Mouse (Mus musculus) CD4-positive helper T cell, adult 2 months (primary cell): ENCODE measurements at regions not wholly inside any gene's neighbourhood (a gene's known extent, or its start where the extent isn't known, plus 50 kb on each side); places are given as distances from the start of the nearest gene placed in this dataset.
A peak's percentile ranks its signal among the peaks of the same experiment; 100 is the strongest.

Experiments
- DNase-seq: peaks from one replicate; pipeline ENCODE4 v3.0.0-alpha.2; 2012; ENCODE audit warnings: low read depth, missing footprints, low spot score

DNA sequence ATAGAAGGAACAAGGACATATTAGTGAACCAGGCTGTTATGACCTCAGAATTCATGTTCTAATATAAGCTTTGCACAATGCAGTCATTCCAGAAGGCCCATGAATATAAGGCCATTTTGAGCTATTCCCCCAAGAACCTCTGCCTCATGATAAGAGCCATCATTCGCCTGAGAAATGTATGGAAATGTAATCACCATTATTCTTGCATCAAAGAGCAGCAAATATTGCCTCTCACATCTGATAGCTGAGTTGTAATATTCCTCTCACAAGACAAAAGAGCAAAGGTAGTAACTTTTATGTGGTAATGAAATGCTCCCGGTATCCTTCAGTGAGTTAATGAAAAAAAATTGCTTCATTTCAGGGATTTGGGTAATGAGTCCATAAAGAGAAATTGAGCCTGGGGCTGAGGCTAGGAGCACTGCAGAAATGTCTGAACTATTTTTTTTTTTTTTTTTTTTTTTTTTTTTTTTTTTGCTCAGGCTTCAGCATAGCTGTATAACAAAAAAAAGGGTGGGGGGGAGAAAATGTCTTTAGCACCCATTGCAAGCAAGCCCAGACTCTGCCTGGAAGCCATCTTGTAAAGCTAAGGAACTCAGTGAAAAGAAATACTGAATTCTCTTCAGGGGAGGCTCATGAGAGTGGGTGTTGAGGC, 210.4 kb upstream of the Atp2b1 start:
- no peak for DNase-seq

DNA sequence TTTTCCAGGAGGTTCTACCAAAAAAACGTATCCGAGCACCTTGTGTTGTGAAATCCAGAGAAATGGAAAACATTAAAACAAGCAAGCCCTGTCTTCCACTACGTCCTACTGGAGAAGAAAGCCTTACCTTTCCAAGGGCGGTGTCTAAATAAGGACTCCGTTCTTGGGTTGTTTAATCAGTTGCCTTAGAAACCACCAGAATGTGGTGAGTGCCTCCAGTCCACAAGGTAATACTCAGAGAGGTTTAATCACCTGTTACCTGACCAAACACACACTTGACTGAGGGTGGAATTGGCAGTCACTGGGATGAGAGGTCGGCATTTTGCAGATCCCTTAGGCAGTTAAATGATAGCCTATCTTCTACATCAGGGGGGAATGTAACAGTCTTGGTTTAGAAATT, 209.6 kb upstream of the Atp2b1 start:
- DNase-seq = no peak

DNA sequence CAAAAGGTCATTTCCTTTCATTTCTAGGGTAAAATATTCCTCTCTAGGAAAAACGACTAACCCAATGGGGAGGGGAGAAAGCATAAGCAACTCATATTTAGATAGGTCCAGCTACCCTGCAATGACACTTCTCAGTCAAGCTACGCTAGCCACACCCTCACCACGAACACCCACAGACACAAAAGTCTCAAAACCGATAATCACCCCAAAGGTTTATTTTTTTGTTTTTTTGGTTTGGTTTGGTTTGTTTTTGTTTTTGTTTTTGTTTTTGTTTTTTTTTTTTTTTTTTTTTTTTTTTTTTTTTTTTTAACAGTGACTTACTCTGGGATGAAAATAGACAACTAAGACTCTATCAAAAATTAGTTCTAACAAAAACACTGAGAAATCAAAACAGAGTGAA, 196.3 kb upstream of the Atp2b1 start:
- no peak for DNase-seq

DNA sequence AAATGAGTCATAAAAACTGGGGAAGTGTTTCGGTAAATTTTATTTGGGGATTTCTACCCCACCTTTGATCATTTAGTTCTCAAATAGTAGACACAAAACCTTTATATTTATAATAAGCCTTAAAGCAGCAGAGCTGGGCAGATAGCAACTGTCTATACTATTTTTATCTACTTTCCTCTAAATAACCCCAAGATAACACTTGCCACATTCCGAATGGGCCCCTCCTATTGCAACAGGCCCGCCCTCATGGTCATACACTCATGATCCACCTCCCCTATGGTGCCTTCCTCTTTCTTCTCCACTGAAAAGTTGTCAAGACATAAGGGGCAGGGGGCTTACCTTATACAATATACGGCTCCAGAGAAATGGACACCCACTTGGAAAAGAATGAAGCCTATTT, 195.5 kb upstream of the Atp2b1 start:
- no peak for DNase-seq

DNA sequence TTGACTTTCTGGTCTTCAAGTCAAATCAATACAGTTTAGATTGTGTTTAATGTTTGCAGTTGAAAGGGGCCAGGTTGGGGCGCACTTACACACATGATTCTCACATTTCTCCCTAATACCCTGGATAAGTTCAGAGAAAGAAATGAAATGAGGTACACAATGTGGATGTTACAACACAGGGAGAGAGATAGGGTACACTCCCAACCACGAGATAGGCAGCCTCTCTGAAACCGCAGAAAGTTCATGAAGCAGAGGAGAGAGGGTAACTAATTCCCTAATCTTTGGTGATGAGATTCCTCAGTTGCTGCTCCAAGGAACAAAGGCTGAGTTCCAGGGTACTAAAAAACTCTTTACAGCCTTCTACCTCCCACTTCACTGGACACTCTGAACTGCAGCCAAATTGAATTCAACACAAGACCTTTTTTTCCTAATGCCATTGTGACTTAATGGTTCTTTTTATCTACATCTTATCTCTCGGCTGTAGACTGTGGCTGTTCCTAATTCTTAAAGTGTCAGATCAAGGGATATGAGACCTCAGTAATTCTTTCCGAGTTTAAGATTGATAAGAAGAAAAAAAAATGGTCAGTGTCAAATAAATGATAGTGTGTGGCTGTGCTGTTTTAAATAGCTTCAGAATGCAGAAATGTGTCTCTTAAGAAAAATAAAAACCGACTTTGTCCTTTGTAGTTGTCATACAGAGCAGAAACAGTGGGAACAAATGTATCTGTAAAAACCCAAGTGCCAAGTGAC, 193.8 kb upstream of the Atp2b1 start:
- no peak for DNase-seq

DNA sequence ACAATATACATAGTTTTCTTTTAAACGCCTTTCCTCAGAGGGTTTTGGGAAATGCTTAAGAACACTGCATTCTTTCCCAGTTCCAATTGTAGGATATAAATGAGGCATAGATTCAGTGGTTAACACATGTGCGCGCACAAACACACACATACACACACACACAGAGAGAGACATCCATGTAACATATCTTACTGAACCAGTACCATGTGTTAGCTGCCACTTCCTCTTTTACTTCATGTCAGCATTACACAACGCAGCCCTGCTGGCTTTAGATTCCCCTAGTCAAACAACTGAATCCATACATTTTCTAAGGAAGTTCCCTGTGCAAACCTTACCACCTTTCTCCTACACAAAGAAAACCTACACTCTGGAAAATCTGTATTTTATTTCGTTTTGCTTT, 189.1 kb upstream of the Atp2b1 start:
- no peak for DNase-seq

DNA sequence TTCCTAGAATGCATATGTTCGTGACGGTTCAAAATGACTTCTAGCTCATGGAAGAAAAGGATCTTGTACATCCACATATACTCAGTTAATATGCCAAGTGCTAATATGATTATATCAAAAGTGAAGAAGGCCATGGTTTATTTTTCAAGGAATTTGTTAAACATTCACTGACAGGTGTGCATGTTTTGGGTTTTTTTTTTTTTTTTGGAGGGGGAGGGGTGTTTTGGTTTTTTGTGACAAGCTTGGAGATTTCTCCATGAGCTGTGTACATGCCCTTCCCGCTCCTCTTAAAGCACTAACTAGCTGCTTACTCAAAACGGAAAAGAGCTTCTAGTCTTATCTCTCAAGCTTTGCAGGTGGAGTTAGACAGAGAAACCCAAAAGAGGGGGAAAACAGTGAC, 187.1 kb upstream of the Atp2b1 start:
- no peak for DNase-seq

DNA sequence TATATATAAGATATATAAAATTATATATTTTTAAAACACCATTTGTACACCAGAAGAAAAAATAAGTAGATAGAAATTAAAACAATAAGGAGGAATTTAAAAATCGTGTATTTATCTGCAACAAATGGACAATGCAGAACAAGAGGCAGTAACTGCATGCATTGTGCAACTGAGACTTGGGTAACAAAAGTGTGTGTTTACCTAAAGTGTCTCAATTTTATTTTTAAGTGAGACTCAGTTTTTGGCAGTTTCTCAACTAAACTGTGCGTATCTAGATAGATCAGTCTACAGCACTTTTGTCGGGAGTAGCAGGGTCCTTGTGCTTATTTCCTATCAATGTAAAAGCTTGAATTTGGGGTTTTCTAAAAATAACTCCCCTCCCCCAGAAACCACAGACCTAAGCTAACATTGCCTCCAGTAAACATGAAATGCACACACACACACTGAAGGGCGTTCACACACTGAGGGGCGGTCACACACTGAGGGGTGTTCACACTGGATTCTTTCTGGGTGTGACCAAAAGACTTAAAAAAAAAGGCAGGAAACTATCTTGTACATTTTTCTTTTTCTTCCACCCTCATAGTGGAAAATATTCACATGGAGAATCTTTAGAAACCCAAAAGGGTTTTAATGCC, 185.7 kb upstream of the Atp2b1 start:
- peak; percentile 13 for DNase-seq

DNA sequence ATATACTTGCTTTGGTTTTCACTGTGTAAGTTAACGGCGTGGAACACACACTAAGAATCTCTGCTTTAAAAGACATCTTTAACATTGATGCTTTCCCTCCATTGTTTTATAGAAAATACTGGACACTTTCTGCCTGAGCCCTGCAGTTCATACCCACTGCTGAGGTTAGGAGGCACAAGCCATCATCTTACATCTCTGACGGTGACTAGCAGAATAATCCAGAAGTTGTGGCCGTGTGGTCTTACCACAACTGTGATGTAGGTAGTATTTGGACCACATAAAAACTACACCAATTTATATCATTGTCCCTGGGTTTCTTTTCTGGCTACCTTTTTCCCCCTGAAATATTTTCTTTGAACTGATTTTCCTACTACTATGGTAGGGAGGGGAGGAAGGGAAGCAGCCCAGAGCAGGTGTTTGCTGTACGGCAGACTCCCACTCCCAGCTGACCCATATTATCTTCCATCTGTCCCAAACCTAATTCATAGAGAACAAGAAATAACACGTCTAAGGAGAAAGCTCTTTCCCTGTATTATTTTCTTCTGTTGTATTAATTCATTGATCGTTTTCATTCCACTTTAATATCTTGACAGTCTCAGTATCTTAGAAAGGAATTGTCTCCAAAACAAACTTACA, 180.1 kb upstream of the Atp2b1 start:
- DNase-seq = no peak

DNA sequence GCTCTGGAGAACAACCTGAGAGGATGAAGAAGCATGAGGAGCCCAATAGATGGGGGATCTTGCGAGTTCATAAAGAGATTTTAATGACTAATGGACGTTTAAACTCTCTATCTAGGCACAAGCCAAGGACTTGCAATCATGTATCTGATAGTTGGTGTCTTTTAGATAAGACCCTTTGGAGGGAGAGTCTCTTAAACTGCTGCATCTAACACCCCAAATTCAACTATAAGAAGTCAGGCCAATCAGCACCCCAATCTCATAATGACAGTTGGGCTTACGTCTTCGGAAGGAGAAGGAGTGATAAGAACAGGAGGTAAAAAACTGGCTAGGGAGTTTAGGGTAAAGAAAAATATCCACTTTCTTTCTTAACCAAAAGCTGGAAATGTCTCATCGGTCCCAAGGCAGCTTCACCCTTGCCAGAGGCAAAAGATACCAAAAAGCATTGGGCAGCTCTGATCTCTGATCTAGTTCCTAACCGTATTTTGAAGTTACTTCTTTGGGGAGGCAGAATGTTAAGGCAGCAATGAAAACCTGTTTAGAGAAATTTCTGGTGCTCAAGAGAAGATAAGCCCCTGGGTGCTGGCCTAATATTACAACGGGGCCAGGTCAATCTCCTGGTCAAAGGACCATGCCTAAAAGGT, 173.6 kb upstream of the Atp2b1 start:
- no peak for DNase-seq

DNA sequence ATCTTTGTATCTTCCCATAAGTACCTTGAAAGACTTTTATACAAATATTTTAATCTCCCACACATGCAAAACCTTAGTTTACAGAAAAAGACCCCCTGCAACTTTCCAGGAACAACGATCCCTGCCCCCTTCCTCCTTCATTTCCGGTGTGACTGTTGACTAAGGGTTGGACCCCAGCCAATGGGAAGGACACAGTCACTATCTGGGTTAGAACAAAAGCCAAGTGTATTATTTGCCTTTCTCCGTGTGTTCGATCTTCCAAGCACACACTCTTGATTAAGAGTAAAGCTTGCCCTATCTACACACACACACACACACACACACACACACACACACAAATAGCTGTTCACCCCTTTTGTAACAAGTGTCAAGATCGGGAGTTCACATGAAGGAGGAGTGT, 172.8 kb upstream of the Atp2b1 start:
- no peak for DNase-seq

DNA sequence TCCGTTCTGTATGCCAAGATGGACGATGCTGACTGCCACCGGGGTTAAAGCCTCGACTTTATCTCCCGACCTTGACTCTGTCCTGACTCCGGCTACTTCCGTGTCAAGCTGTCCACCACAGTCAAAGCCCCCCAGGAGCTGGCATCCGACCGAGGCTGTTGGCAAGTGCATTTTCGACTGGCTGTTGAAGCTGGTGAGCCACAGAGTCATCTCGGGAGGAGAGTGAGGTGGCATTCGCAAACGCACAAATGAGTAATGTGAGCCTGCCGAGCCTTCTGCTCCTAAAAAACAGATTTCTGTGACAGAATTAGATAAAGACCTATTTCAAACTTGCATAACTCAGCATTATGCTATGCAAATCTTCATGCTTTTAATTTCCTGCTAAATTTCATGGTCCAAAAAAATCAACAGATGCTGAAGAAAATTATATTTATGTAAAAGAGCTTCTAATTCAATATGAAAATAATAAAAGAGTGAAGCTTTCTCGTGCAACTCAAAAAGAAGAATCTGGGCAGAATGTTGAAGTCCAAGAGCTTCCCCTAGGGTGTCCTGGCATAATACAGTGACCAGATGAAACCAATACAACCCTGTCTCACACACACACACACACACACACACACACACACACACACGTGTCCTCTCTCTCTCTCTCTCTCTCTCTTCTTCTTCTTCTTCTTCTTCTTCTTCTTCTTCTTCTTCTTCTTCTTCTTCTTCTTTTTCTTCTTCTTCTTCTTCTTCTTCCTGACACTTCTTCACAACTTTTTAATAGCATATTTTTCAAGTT, 171.2 kb upstream of the Atp2b1 start:
- no peak for DNase-seq

DNA sequence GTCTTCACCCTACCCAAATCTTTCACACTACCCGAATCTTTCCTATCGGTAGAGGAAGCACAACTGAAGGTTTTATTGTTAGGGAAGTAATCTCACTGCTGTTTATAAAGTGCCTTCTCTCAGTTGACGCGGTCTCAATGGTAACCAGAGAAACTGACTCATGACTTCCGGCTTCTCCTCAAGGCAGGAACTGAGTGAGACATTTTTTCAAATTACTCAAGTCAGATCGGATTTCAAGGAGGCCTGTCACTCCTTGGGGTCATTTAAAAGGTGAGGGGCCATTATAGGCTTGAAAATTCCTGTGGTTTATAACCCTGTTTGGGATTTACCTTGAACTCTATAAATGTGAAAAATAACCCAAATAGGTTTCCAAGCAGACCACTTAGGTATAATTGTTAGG, 170.0 kb upstream of the Atp2b1 start:
- DNase-seq = peak; percentile 83

DNA sequence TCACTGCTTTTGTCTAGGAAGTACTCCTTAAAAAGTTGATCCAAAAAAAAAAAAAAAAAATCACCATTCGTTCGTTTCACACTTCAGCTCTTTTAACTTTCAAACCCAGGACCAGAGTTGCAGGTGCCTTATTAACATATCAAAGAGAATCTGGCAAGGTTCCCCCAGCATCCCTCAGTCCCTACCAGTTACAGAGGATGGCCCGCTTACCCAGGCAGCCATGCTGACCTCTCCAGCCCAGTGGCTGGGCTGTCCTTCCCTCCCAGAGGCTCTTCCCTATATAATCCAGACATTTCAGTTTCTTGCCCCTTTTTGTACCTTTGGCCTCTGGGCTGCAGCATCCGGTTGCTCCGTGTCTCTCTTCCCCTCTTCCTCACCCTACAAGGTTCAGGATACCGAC, 169.5 kb upstream of the Atp2b1 start:
- DNase-seq = no peak

DNA sequence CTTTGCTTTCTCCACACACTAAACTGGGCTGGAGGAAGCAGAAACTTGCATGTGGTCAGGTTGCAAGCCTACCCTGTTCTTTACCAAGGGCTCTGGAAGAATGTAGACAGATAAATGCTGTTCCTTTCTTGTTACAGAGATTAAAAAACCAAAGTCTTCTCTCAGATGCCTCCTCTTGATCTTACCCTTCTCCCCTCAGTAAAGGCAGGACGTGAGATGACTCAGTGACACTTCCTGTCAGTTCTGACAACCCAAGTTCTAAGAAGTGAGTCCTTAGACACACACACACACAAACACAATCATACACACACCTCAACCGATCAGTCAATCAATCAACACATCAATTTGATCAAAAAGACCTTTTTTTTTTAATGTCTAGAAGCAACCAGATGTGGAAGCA, 168.8 kb upstream of the Atp2b1 start:
- DNase-seq = peak; percentile 79

DNA sequence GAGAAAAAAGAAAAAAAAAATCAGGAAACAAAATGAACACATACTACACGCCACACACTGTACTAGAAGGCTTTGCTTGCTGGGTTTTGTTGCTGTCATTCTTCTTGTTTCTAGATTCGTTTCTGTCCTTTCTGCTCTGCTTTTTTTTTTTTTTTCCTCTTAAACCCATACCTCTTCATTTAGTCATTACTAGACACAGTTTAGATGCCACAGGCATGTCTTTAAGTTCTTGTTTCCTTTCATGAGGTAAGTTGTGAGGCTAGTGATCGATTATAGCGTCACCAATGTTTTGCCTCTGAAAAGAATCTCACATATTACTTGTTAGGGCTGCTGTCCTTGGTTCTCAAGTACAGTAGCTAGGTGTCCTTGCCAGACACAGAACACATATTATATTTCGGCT, 168.3 kb upstream of the Atp2b1 start:
- DNase-seq = peak; percentile 49

DNA sequence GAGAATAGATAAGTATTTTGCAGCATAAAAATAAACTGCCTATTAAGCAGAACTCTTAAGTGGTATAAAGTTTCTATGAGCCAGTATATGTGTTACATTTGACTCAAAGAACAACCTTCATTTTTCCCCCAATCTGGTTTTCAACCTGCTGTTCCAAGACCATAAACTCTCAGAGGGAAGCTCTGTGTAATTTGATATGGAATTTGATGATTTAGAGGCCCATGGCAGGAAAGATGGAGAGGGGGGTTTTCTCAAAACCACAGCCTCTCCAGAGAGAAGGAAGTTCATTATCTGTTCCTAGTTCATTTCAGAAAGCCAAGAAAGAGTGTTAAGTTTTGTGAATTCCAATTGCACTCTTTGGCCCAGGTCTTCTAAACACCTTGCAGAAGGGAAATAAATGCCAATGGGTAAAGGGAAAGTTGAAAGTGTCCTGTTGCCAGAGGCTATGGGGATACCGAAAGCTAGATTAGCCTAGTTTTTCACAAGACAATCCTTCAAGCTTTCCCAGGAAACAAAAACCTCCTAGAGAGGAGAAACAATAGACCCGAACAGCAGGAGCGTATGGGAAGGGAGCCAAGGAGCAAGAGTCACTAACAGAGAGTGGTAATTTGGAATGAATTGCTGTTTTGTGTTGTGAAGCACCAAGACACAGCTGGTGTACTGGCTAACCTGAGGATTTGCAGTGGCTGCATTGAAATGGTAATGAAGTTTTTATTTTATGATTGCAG, 165.2 kb upstream of the Atp2b1 start:
- no peak for DNase-seq

DNA sequence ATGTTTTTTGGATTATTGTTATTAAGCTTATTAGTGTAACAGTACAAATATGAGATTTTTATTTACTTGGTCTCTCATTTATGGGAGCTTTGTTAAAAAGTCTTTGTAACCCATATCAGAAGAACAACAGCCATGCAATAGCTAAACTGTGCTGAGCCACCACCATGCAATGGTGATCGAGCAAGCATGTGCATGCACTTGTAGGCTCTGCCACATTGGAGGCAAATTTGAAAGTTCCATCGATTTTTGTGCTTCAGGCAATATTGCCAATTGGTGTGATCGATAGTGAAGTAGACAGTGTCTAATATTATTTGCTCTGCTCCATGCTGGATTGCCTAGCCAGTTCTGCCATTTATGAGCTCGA, 164.6 kb upstream of the Atp2b1 start:
- DNase-seq = no peak

DNA sequence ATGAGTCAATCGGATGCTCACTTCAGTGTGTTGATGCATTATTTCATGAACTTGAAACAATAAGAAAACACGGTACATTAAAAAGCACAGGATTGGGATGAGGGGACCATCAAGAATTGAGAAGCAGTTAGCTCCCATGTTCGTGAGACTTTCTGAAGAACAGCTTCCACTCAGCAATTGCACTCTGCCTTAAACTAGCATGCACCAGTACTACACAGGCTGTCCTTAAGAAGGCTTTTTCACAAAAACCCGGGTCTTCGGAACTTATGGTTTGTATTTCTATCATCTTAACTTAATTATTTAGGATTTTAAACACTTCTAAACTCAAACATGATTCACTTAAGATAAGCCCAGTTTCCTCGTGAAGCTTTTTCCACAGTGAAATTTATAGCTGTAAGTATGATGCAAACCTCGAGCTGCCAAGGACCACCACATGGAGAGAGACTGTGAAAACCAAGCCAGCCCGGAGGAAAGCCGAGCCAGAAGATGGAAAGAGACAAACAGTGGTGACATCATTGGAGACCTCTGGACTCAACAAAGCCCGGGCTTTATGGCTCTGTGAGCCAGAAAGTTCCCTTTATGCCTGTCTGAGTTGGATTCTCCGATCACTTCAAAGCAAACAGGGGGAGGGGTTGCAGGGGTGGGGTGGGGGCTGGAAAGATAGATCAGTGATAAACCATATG, 162.7 kb upstream of the Atp2b1 start:
- no peak for DNase-seq

DNA sequence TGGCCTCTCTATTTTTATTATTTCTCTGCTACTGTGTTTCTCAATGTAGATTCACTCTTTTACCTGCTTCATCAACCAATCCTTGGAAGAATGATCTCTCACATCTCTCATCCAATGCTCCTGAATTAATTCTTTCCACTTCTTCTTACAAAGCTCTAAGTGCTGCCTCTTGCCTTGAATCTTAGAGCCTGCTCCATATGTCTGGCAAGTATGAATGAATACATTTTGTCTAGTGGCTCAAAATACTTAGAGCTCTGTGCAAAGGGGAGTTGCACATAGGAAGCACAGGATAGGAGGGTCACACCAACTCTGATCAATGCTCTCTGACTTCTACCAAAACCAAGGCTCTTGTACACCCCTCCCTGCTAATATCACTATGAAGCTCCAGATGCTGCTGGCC, 153.1 kb upstream of the Atp2b1 start:
- DNase-seq = no peak
